Mouse (Mus musculus): ENCODE data around the gene Acd. TPM values are rescaled to one million over a fixed set of nuclear protein-coding genes. Genes with fewer than 3 reads are reported as not detected.

The Acd gene
- polyA plus RNA-seq, 1 experiment, result 37.8 TPM

DNA sequence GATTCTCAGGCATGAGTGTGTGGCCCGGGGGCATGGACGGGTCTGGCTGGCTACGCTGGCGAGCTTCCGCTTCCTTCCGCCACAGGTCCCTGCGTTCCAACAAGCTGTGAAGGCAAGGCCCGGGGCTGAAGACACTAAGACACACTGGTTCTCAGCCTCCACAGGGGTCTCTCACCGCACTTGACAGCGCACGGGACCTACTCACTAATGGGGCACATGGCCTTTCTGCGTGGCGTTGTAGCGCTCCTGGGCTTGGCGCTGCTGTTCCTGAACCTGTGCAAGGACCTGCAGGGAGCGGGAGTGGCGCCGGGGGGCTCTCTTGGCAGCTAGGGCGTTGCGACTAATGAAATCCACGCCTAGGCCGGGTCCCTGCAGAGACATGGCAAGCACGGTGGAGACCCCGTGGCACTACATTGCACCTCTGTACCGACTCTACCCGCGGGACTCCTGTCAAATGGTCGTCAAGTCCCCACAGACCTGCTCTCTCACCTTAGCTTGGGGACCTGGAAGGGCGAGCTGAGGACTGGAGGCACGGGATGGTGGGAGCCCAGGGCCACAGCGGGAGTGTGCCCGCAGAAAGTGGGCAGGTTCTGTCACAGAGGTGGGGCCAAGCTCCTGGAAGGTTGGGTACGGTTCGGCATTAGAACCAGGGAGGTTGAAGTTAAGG lies 3.4 kb upstream of the Acd start:
- 93% methylated on average over 34 of the region's 34 CpGs for WGBS
- H3K4me3 ChIP-seq (replicated peaks; ENCODE audit: extremely low read depth, low read depth, low read length), result no peak overlapping the region
- peaks cover 8% of the 10 kb centered on the region; the same call in 1 of the 2 replicates for H3K4me1 ChIP-seq (ENCODE audit: control insufficient read depth, insufficient read depth, low read length)
- DNase-seq, result no peak
- TF ChIP-seq POLR2A (IDR thresholded peaks at IDR 0.05; ENCODE audit: borderline replicate concordance, extremely low read depth, low read depth, low read length) (no peak), CTCF (IDR thresholded peaks at IDR 0.05; ENCODE audit: insufficient read depth, low read length) (no peak)

GRCm38 (mm10) chr8:105702731-105703415 lies 2.0 kb upstream of the Acd start:
- WGBS, result 91% methylated on average over 24 of the region's 24 CpGs
- no peak for DNase-seq
- no peak for TF ChIP-seq POLR2A (IDR thresholded peaks at IDR 0.05; ENCODE audit: borderline replicate concordance, extremely low read depth, low read depth, low read length)
- no peak for TF ChIP-seq CTCF (IDR thresholded peaks at IDR 0.05; ENCODE audit: insufficient read depth, low read length)
- Histone ChIP-seq H3K4me3 (replicated peaks; ENCODE audit: extremely low read depth, low read depth, low read length) (no peak overlapping the region), H3K4me1 (ENCODE audit: control insufficient read depth, insufficient read depth, low read length) (peaks cover 8% of the 10 kb centered on the region; the same call in 1 of the 2 replicates)

DNA sequence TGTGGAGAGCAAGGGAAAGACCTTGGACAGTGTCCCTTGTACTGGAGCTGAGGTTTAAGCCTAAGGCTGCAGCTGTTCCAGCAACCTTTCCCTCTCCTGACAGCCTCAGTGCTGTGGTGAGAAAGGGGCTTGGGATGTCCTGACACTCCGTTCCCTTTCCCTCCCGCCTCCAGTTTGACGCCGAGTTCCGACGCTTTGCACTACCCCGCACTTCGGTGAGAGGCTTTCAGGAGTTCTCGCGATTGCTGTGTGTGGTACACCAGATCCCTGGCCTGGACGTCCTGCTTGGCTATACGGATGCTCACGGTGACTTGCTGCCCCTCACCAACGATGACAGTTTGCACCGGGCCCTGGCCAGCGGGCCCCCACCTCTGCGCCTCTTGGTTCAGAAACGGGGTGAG lies 1.1 kb upstream of the Acd start:
- H3K4me3 ChIP-seq (replicated peaks; ENCODE audit: extremely low read depth, low read depth, low read length), result peak overlapping the region; percentile 74
- TF ChIP-seq POLR2A (IDR thresholded peaks at IDR 0.05; ENCODE audit: borderline replicate concordance, extremely low read depth, low read depth, low read length) (no peak), CTCF (IDR thresholded peaks at IDR 0.05; ENCODE audit: insufficient read depth, low read length) (no peak)
- H3K4me1 ChIP-seq (ENCODE audit: control insufficient read depth, insufficient read depth, low read length), result peaks cover 6% of the 10 kb centered on the region; the same call in 1 of the 2 replicates
- DNase-seq, result no peak
- WGBS, result 57% methylated on average over 18 of the region's 18 CpGs

DNA sequence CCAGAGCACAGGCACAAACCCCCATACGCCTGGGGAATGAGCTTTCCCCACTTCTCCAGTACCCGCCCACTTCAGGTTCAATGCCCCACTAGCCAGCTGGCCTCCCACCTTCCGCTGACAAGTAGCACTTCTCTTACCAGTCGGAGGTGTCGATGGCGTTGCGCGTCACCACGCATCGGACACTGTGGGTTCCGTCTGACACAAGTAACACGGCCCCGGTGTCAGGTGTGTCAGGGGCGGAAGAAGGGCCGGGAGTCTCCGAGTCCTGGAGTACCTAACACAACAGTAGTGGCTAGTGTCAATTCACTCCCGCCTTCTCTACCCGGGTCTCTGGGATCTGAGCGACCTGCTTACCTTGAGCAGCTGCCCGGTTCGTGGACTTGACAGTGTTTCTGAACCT lies 336 bp downstream of the Acd start:
- Histone ChIP-seq H3K4me3 (replicated peaks; ENCODE audit: extremely low read depth, low read depth, low read length) (peak overlapping the region; percentile 74), H3K4me1 (ENCODE audit: control insufficient read depth, insufficient read depth, low read length) (peaks cover 6% of the 10 kb centered on the region; the same call in 1 of the 2 replicates)
- WGBS, result under 1% methylated on average over 21 of the region's 21 CpGs
- no peak for DNase-seq
- TF ChIP-seq CTCF (IDR thresholded peaks at IDR 0.05; ENCODE audit: insufficient read depth, low read length) (no peak), POLR2A (IDR thresholded peaks at IDR 0.05; ENCODE audit: borderline replicate concordance, extremely low read depth, low read depth, low read length) (no peak)

GRCm38 (mm10) chr8:105699488-105700215 lies 1.2 kb downstream of the Acd start:
- WGBS, result 87% methylated on average over 11 of the region's 11 CpGs
- DNase-seq, result no peak
- Histone ChIP-seq H3K4me3 (replicated peaks; ENCODE audit: extremely low read depth, low read depth, low read length) (no peak overlapping the region), H3K4me1 (ENCODE audit: control insufficient read depth, insufficient read depth, low read length) (peaks cover 6% of the 10 kb centered on the region; the same call in 1 of the 2 replicates)
- no peak for TF ChIP-seq CTCF (IDR thresholded peaks at IDR 0.05; ENCODE audit: insufficient read depth, low read length)
- TF ChIP-seq POLR2A (IDR thresholded peaks at IDR 0.05; ENCODE audit: borderline replicate concordance, extremely low read depth, low read depth, low read length), result no peak

DNA sequence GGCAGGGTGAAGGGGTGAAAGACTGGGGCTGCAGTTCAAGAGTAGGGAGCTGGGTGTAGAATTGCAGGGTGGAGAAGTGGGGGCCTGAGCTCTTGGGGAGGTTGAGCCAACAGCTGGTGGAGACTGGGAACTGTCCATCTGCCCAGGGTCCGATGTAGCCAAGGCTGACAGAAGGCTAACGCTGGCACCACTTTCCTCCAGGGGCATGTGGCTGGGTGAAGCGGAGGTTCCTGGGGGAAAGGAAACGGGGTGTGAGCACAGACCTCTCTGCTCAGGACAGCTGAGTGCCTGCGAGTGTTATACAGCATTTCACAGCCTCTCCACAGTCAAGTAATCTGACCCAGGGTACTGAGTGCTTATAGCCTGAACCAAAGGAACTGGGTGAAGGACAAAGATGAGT lies 2.2 kb downstream of the Acd start:
- no peak for TF ChIP-seq CTCF (IDR thresholded peaks at IDR 0.05; ENCODE audit: insufficient read depth, low read length)
- TF ChIP-seq POLR2A (IDR thresholded peaks at IDR 0.05; ENCODE audit: borderline replicate concordance, extremely low read depth, low read depth, low read length), result no peak
- no peak overlapping the region for H3K4me3 ChIP-seq (replicated peaks; ENCODE audit: extremely low read depth, low read depth, low read length)
- WGBS, result 88% methylated on average over 5 of the region's 5 CpGs
- H3K4me1 ChIP-seq (ENCODE audit: control insufficient read depth, insufficient read depth, low read length), result peaks cover 6% of the 10 kb centered on the region; the same call in 1 of the 2 replicates
- DNase-seq, result no peak

- no peak for DNase-seq
- TF ChIP-seq CTCF (IDR thresholded peaks at IDR 0.05; ENCODE audit: insufficient read depth, low read length), result no peak
- no peak for TF ChIP-seq POLR2A (IDR thresholded peaks at IDR 0.05; ENCODE audit: borderline replicate concordance, extremely low read depth, low read depth, low read length)
- Histone ChIP-seq H3K4me1 (ENCODE audit: control insufficient read depth, insufficient read depth, low read length) (peaks cover 8% of the 10 kb centered on the region), H3K4me3 (replicated peaks; ENCODE audit: extremely low read depth, low read depth, low read length) (no peak overlapping the region)
- 88% methylated on average over 17 of the region's 17 CpGs for WGBS
Measured at GRCm38 (mm10) chr8:105697196-105697780, 3.6 kb downstream of the Acd start.

GRCm38 (mm10) chr8:105695080-105695780 lies 5.7 kb downstream of the Acd start:
- H3K4me1 ChIP-seq (ENCODE audit: control insufficient read depth, insufficient read depth, low read length), result peaks cover 4% of the 10 kb centered on the region
- H3K4me3 ChIP-seq (replicated peaks; ENCODE audit: extremely low read depth, low read depth, low read length), result no peak overlapping the region
- TF ChIP-seq CTCF (IDR thresholded peaks at IDR 0.05; ENCODE audit: insufficient read depth, low read length), result no peak
- no peak for TF ChIP-seq POLR2A (IDR thresholded peaks at IDR 0.05; ENCODE audit: borderline replicate concordance, extremely low read depth, low read depth, low read length)
- DNase-seq, result no peak
- WGBS, result 72% methylated on average over 30 of the region's 30 CpGs

All from lung, adult 2 months (tissue).